Mouse (Mus musculus) cerebellum, adult 2 months (tissue): Measurements from ENCODE around the gene Slc23a2.

ENCODE experiments used
- CTCF ChIP-seq: fragments of 200-500 bp; IDR thresholded peaks from 2 replicates; pipeline ENCODE4 v1.5.1; 2011; ENCODE audit warnings: low read depth, mild to moderate bottlenecking, control low read depth, low read length, moderate library complexity, borderline replicate concordance; ENCODE audit not compliant: insufficient read depth
- POLR2A ChIP-seq: fragments of 200-500 bp; IDR thresholded peaks from 2 replicates; pipeline ENCODE4 v1.6.1; 2011; ENCODE audit warnings: low read length, control low read depth, borderline replicate concordance; ENCODE audit not compliant: insufficient read depth

DNA sequence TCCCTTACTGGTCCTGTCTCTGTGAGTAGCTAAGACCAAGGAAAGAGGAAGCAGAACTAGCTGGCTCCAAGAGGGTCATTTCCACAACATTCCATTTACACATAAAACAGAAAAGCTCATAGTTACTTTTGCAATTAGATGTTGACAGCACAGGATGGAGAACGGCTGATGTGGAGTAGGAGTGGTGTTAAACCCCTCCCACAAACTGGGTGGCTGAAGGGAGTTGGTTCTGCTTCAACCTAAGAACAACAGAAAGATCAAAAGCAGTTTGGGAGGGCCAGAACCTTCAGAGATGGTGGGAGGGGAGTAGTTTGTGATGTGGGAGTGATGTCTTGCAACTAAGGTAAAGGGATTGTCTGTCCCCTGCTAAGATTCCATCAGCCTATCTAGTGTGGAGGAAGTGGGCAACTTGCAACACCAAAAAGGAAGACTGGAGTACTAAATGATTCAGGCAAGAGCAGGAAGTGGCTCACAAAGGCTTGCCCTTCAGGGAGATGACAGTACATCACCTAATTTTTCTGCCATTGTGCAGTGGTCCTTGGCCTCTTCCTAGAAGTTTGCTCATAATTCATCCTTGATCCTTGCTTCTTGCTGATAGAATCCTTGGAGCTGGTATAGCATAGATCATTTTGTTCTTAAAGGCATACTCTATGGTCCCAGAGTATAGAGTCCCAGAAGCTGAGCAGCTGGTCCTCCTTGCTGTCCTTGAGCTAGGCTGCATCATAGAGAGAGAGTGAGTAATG is 35.7 kb upstream of the Slc23a2 start:
- no peak for TF ChIP-seq POLR2A
- no peak for TF ChIP-seq CTCF
